Mouse (Mus musculus) CD4-positive, CD25-positive, alpha-beta regulatory T cell (primary cell): ENCODE measurements around the gene Zc3h18. TPM values are rescaled to one million over a fixed set of nuclear protein-coding genes. Genes with fewer than 3 reads are reported as not detected.

Experiments used
- polyA plus RNA-seq: library from polyadenylated mRNA; unstranded; fragments of 100-300 nt; shearing (Covaris generic); gene quantifications from one replicate; pipeline ENCODE4 v1.2.1, GENCODE M21; 2017

Zc3h18 gene
- 54.4 TPM for polyA plus RNA-seq

DNA sequence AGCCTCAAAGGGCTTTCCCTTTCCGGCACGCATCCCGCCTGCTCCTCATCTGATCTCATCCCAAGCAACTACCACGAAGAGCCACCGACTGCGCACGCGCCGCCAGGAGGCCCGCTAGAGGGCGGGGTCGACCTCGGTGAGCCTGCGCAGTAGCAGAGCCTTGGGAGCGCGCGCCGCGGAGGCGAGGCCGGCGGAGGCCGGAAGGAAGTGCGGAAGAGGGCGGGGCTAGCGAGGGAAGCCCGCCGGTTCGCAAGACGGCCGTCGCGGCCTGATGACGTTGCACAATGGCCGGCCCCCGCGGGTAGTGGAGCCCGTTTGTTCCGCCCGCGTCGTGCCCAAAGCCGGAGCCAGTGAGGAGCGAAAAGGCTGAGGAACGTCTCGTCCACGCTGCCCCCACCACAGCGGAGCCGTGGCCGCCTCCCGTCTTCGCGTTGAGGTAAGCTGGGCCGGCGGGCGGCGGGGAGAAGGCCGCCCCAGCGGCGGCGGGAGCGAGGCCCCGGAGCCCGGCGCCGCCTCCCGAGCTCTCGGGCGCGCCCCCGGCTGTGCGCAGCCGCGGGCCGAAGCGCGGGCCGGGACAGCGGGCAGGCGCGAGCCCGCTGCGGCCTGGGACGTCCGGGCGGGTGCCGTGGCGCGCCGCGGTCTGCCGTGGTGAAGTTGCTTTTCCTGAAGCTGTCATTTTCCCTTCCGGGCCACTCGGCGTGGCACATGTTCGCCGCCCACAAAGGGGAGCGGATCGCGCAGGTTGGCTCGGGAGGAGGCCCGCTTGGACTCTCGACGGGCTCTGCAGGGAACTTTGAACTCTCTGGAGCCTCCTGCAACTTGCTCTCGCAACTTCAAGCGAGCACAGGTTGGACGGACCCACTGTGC lies at the start of gene Zc3h18:
TSS of gene Zc3h18 (plus strand) at position 245 of the 867 bp plus-strand sequence.

DNA sequence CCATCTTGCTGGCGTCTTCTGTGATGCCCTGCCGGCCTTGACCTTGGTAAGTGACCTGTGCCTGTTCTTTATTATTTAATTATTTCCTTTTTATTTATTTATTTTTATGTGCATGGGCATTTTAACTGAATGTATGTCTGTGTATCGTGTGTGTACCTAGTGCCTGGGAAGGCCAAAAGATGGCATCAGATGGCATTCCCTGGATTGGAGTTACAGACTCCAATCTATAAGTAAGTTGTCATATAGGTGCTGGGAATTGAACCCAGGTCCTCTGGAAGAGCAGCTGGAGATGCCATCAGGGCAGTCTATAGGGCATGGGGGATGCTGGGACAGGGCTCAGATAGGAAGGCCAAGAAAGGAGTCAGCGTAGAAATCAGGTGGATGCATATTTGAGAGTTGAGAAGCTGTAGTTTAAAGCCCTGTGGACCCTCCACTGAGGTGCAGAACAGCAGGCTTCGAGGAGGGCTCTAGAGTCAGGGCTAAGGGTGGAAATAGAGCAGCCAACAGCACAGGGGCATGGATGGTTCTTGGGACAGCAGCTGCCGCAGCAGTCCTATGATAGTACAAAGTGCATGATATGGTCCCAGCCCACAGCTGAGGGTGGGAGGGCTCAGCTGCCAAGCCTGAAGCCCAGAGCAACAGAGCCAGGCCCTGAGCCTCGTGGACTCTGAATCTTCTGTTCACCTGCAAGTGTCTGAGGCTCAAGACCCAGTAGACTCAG lies 15.6 kb upstream of the Zc3h18 start, which contains the start of gene Trhr2:
TSS of gene Trhr2 (minus strand) at position 51 of the 721 bp plus-strand sequence.

DNA sequence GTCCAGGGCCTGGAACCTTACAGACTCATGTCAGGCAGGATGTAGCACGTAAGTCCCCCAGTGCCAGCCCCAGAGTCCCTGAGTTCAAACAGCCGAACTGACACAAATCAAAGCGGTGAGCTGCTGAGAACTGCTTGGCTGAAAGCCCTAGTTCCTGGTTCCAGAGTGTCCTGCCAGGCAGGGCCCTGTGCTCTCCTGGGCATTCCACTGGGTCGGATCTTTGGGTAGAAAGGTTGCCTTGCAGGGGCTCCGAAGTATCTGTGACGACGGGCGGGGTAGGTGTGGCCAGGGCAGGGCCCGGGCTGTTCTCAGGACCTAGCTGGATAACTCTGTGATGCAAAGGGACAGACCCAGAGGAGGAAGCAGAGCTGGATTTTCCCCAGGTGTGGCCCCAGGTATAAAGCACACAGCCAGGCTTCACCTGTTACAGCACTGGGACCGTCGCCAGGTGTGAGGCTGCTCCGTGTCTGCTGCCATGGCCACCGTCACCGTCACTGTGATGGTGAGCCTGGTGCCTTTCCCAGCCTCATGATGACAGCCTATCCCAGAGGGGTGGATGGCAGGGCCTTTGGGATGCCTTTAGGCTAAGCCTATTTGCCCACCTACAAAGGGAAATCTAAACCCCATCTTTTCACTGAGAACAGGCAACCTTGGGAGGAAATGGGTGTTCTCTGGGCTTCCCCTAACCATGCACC lies 45.1 kb downstream of the Zc3h18 start, which contains the start of gene Il17c:
TSS of gene Il17c (plus strand) at position 645 of the 695 bp plus-strand sequence.

DNA sequence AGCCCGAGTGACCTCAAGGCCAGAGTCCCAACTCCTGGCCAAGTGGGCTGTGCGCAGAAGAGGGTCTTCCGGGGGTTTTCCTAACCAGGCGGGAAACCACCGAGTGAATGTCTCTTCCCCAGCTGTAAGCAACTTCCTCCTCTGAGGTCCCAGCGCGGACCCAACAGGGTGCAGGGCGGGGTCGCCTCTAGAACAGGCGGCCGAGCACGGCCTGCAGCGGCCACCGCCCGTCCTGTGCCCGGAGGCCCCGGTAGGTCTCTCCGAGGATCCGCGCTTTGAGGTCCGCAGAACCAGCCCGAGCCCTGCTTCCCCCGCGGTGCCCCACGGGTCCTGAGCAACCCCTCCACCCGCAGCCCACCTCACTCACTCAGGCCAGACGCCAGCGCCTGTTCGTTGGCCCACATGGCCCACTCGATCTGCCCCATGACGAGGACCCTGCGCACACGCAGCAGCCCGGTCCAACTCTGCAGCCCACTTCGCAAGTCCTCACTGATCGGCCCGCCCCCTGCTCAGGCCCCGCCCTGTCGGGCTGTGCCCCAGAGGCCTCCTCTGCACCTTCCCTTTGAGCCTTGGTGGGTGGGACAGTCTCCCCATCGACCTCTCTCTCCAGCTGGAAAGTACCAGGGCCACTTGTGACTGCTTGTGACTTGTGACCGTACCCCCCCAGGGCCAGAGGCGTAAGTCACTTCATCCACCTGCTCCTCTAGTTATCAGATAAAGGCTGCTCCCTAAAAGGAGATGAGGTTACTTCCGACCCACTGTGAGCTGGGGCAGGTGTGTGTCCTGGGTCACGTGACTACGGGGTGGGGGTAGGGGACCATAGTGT lies 56.2 kb downstream of the Zc3h18 start, which contains the start of gene Cyba:
TSS of gene Cyba (minus strand) at position 488 of the 826 bp plus-strand sequence.

DNA sequence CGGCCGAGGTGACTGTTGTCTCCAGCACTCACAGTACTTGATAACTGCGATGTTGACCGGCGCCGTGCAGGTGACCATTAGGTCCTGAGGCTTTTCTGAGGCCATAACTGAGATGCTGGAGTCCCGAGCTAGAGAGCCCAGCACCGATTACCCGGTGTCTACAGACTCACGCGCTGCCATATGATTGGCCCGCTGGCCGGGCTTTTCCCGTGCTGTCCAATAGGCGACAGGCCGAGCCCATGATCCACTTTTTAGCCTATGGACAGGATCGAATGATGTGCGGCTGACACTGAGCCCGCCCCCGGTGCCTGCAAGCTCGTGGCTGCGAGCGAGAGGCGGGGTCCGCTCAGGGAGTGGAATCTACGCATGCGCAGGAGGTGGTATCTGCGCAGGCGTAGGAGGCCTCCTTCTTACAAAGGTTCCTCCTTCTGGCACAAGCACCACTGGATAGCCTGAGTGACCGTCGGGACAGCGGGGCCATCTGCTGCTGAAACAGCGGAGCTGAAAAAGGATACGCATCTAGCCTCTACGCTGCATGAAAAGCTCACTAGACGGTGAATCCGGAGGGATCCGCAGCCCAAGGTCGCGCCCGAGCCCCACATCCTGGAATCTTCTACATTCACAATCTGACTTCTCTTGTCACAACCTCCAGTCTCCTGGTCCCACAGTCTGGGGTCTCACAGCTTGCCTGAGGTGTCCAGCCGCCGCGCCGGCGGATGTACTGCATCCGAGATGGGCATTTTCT lies 67.0 kb downstream of the Zc3h18 start, which contains the start of gene Mvd:
TSS of gene Mvd (minus strand) at position 161 of the 745 bp plus-strand sequence.

DNA sequence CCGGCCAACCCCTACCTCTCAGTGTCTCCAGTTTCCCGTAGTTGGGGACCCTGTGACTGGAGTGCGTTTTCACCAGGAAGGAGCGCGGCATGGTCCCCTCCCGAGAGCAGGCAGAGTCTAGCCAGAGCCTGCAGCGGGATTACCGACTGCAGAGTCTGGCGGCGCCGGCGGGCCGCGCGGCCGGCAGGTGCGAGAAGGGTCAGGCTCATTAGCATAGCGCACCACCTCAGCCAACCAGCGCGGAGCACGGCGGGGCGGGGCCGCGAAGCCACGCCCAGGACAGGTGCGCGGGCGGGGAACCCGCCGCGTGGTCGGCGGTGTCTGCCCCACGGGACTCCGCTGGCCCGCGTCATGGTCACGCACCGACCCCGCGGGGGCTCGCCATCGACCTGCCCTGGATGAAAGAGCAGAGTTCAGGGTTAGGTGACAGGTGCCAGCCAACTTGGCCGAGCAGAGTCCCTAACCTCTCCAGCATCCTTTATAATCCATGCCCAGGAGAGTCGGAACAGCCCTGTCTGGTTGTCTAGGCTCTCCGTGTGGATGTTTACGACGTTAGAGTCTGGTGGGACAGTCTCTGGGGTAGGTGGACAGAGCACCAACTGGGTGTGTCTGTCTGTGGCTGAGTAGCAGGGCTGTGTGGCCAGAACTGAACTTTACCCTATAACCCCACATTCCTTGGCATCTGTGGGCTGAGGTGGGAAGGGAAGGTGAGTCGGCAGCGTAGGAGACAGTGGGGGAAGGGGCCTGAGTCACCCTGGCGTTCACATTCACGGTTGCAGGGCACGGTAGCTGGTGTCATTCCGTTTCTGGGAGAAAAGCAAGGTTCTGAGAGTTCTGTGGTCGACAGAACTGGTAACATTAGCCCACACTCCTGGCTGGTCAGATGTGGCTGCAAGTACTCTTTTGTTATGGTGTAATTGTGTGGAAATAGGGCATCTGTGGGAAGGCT lies 84.4 kb downstream of the Zc3h18 start, which contains the start of gene Snai3:
TSS of gene Snai3 (minus strand) at position 210 of the 949 bp plus-strand sequence.

Other genes starting within 250 kb of the Zc3h18 start
- gene Zfpm1, start 94.5 kb upstream of the Zc3h18 start, polyA plus RNA-seq, result 47.3 TPM
- not detected for gene Trhr2, start 15.9 kb upstream of the Zc3h18 start, polyA plus RNA-seq
- 0.42 TPM for gene Il17c, start 45.4 kb downstream of the Zc3h18 start, polyA plus RNA-seq
- gene Cyba, start 56.3 kb downstream of the Zc3h18 start, polyA plus RNA-seq, result 871 TPM
- 23.9 TPM for gene Mvd, start 66.8 kb downstream of the Zc3h18 start, polyA plus RNA-seq
- 4.0 TPM for gene Snai3, start 84.1 kb downstream of the Zc3h18 start, polyA plus RNA-seq
- gene Rnf166, start 99.5 kb downstream of the Zc3h18 start, polyA plus RNA-seq, result 148 TPM
- gene Ctu2, start 99.5 kb downstream of the Zc3h18 start, polyA plus RNA-seq, result 86.8 TPM
- gene Piezo1, start 174.7 kb downstream of the Zc3h18 start, polyA plus RNA-seq, result 18.8 TPM
- 24.4 TPM for gene Cdt1, start 191.4 kb downstream of the Zc3h18 start, polyA plus RNA-seq
- 192 TPM for gene Aprt, start 200.3 kb downstream of the Zc3h18 start, polyA plus RNA-seq
- gene Galns, start 234.9 kb downstream of the Zc3h18 start, polyA plus RNA-seq, result 12.3 TPM
- gene Trappc2l, start 235.0 kb downstream of the Zc3h18 start, polyA plus RNA-seq, result 50.3 TPM
- gene Pabpn1l, start 246.1 kb downstream of the Zc3h18 start, polyA plus RNA-seq, result not detected